Mouse (Mus musculus) activated CD4-positive, CD25-positive, alpha-beta regulatory T cell, adult 9 weeks (primary cell): ENCODE data around the gene Tbx1. TPM values are rescaled to one million over a fixed set of nuclear protein-coding genes. Genes with fewer than 3 reads are reported as not detected.

Experiments
- polyA plus RNA-seq: library from polyadenylated mRNA; unstranded; fragments of 100-300 nt; shearing (Covaris generic); gene quantifications from one replicate; pipeline ENCODE4 v1.2.1, GENCODE M21; 2017

Gene Tbx1
- polyA plus RNA-seq: not detected

GRCm38 (mm10) chr16:18589804-18590790 is at the start of gene Tbx1:
Tbx1 (minus strand) TSS chr16:18590671.

GRCm38 (mm10) chr16:18629390-18630231 is 39.1 kb upstream of the Tbx1 start, which contains the start of gene Sept5:
Sept5 (minus strand) TSS chr16:18629954.

GRCm38 (mm10) chr16:18626376-18626878 is 36.0 kb upstream of the Tbx1 start, which contains the start of gene Gm49601:
Gm49601 (minus strand) TSS chr16:18626427.

GRCm38 (mm10) chr16:18622019-18622418 is 31.5 kb upstream of the Tbx1 start, which contains the start of gene Gp1bb:
Gp1bb (minus strand) TSS chr16:18622403.

Other genes with a start within 250 kb of the Tbx1 start
- 58.5 TPM for gene Tango2, start 242.6 kb downstream of the Tbx1 start, polyA plus RNA-seq
- gene Arvcf, start 242.5 kb downstream of the Tbx1 start, polyA plus RNA-seq: 1.3 TPM
- 31.0 TPM for gene Txnrd2, start 164.3 kb downstream of the Tbx1 start, polyA plus RNA-seq
- gene Comt, start 163.8 kb downstream of the Tbx1 start, polyA plus RNA-seq: 78.3 TPM
- 15.6 TPM for gene Gnb1l, start 92.0 kb downstream of the Tbx1 start, polyA plus RNA-seq
- 0.89 TPM for gene Rtl10, start 91.8 kb downstream of the Tbx1 start, polyA plus RNA-seq
- not detected for gene Gp1bb, start 31.7 kb upstream of the Tbx1 start, polyA plus RNA-seq
- not detected for gene Gm49601, start 35.8 kb upstream of the Tbx1 start, polyA plus RNA-seq
- gene Sept5, start 39.3 kb upstream of the Tbx1 start, polyA plus RNA-seq: not detected
- gene Cldn5, start 186.2 kb upstream of the Tbx1 start, polyA plus RNA-seq: not detected
- 140 TPM for gene Ufd1, start 221.1 kb upstream of the Tbx1 start, polyA plus RNA-seq
- gene Cdc45, start 221.3 kb upstream of the Tbx1 start, polyA plus RNA-seq: 9.4 TPM
- gene 2510002D24Rik, start 245.9 kb upstream of the Tbx1 start, polyA plus RNA-seq: 87.0 TPM
- not detected for gene Gm28539, start 245.9 kb upstream of the Tbx1 start, polyA plus RNA-seq